Mouse (Mus musculus): ENCODE data around the gene Kctd20.

- TF ChIP-seq EP300 (IDR thresholded peaks at IDR 0.05; ENCODE audit: insufficient read depth, low read depth, low read length), result 0 out of 2 replicates have a peak, but pooled peaks have one; percentile 6
- TF ChIP-seq CTCF (IDR thresholded peaks at IDR 0.05), result peak; percentile 12; the same call in 1 of the 2 replicates
- peak; percentile 90 for TF ChIP-seq POLR2A (IDR thresholded peaks at IDR 0.05; ENCODE audit: insufficient read depth, low read depth, low read length)
These were observed at the start of gene Kctd20 for GRCm38 (mm10) chr17:28951831-28952799.
